Mouse (Mus musculus) stomach, postnatal 0 days (tissue): Measurements from ENCODE around the gene Fxyd6.

Source experiments
- CTCF ChIP-seq: IDR thresholded peaks from 2 replicates; pipeline ENCODE4 v1.5.1; 2016; ENCODE audit warnings: antibody characterized with exemption, low read depth, mild to moderate bottlenecking, moderate library complexity
- EP300 ChIP-seq: optimal IDR thresholded peaks from 2 replicates; pipeline ENCODE3; 2016; ENCODE audit warnings: antibody characterized with exemption

- TF ChIP-seq CTCF (no peak), EP300 (no peak)
Observed at GRCm38 (mm10) chr9:45429951-45430697, 60.1 kb downstream of the Fxyd6 start.
